Mouse (Mus musculus) neural tube, embryonic 14.5 days (tissue): Measurements from ENCODE around the gene Gm3002. TPM values are rescaled to one million over a fixed set of nuclear protein-coding genes. Genes with fewer than 3 reads are reported as not detected.
"Not testable (repeated sequence)": the region's sequence is repeated elsewhere in the genome, so short reads cannot be mapped to it uniquely, and the experiment has no call there.

Experiments
- ATAC-seq: fragments of 200-750 bp; cut with Nextera tagmentation; 2 replicates; pipeline ENCODE4 v1.8.0; 2017; ENCODE audit warnings: low read depth, mild to moderate bottlenecking, moderate TSS enrichment, moderate library complexity
- H3K27ac ChIP-seq: fragments of 300-500 bp; sonication (generic); 2 replicates; pipeline ENCODE4 v1.5.1; 2014; ENCODE audit warnings: low read depth, mild to moderate bottlenecking, control low read depth, low read length, moderate library complexity, mixed read lengths
- H3K27me3 ChIP-seq: fragments of 300-500 bp; sonication (generic); 2 replicates; pipeline ENCODE4 v1.6.1; 2014; ENCODE audit warnings: low read length; ENCODE audit not compliant: control insufficient read depth, insufficient read depth
- H3K36me3 ChIP-seq: fragments of 300-500 bp; sonication (generic); 2 replicates; pipeline ENCODE4 v1.6.1; 2014; ENCODE audit warnings: low read length, mixed read lengths; ENCODE audit not compliant: control insufficient read depth, insufficient read depth
- H3K4me1 ChIP-seq: fragments of 300-500 bp; sonication (generic); 2 replicates; pipeline ENCODE4 v1.6.1; 2014; ENCODE audit warnings: low read length; ENCODE audit not compliant: control insufficient read depth, insufficient read depth
- H3K4me2 ChIP-seq: fragments of 300-500 bp; sonication (generic); 2 replicates; pipeline ENCODE4 v1.6.1; 2014; ENCODE audit warnings: mild to moderate bottlenecking, low read depth, low read length, control low read depth
- H3K4me3 ChIP-seq: fragments of 300-500 bp; sonication (generic); 2 replicates; pipeline ENCODE4 v1.5.1; 2014; ENCODE audit warnings: low read depth, low read length, control low read depth, mixed read lengths
- H3K9ac ChIP-seq: fragments of 300-500 bp; sonication (generic); replicated peaks from 2 replicates; pipeline ENCODE4 v1.6.1; 2014; ENCODE audit warnings: low read depth, mild to moderate bottlenecking, control low read depth, low read length, mixed read lengths
- H3K9me3 ChIP-seq: fragments of 300-500 bp; sonication (generic); 2 replicates; pipeline ENCODE4 v1.6.1; 2016; ENCODE audit warnings: low read length; ENCODE audit not compliant: control insufficient read depth
- WGBS: fragments of 180-500 bp; shearing (Covaris S2); extraction: QIAGEN DNeasy Blood & Tissue Kit; methylation state at CpG from one replicate; pipeline ENCODE4 v1.1.7; 2014; 5-methylcytosine and 5-hydroxymethylcytosine counted together
- polyA plus RNA-seq: library from polyadenylated mRNA; unstranded; fragments of >200 nt; fragmentation: Nextera tagmentation; extraction: Ambion mirVana; gene quantifications from 2 replicates; pipeline ENCODE4 v1.2.1, GENCODE M21; 2014

Gm3002 gene
- polyA plus RNA-seq, result 5.8 and 8.8 TPM in 2 replicates

DNA sequence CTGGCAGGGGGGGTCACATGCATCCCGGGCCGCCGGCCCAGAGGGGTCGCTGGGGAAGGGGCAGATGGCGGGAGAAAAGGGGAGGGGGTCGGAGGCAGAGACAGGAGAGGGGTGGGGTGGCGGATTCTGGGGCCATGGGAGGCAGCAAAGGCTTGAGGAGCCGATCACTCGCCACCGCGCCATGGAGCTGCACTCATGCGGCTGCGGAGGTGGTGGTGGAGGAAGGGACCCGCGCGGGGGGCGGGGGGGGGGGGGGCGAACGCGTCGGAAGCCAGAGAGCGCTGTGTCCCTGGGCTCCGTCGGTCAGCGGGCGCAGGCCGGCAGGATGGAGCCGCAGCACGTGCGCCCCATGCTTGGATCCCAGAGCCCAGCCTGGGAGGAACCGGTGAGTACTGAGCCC lies at the start of gene Gm3002:
TSS of gene Gm3002 (plus strand) at position 301 of the 400 bp plus-strand sequence.
- H3K9me3 ChIP-seq, ATAC-seq, H3K4me2 ChIP-seq, H3K4me3 ChIP-seq, H3K27ac ChIP-seq, H3K9ac ChIP-seq, H3K4me1 ChIP-seq, H3K27me3 ChIP-seq, H3K36me3 ChIP-seq: not testable (repeated sequence)
- WGBS, result no CpG with 5 or more reads among the region's 31 CpGs

DNA sequence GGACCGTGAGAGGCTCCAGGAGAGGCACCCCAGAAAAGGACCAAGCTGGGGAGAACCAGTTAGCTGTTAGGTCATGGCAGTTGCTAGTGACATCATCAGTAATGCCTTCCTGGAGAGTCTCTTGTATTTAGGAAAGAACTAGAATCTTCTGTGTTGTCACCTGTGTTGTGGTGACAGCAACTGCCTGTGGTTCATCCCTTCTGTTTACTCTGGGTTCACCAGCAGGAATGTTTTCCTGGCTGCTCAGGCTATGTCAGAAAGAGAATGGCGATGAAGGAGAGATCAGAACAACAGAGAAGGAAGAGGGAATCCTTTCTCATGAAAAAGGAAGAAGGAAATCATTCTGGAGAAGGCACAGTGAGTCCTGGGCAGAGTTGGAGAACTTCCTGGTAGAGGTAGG lies 36.1 kb downstream of the Gm3002 start, which contains the start of gene Gm3033:
TSS of gene Gm3033 (plus strand) at position 301 of the 400 bp plus-strand sequence.
- not testable (repeated sequence) for H3K9me3 ChIP-seq, H3K4me3 ChIP-seq, H3K4me2 ChIP-seq, H3K27me3 ChIP-seq, H3K27ac ChIP-seq, ATAC-seq, H3K36me3 ChIP-seq, H3K4me1 ChIP-seq, H3K9ac ChIP-seq
- no CpG with 5 or more reads among the region's 2 CpGs for WGBS

DNA sequence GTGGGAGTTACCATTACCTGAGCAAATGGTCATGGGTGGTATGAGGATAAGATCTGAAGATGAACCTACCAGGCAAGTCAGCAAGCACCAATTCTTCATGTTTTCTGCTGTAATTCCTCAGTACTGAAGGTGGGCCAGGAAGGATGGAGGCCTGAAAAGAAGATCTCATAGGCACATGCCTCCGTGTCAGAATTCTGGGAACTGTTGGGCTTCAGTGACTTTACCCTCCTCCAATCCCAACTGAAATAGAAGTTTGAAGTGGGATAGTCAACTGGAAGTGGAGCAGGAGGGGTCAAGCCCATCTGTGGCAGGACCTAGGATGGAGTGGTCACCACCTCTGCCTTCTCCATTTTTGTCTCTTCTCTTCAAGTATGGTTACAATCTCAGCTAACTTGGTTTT lies 74.0 kb downstream of the Gm3002 start, which contains the start of gene Gm2916:
TSS of gene Gm2916 (plus strand) at position 301 of the 400 bp plus-strand sequence.
- H3K4me1 ChIP-seq, H3K9me3 ChIP-seq, H3K4me3 ChIP-seq, H3K9ac ChIP-seq, H3K36me3 ChIP-seq, H3K27me3 ChIP-seq, ATAC-seq, H3K27ac ChIP-seq, H3K4me2 ChIP-seq: not testable (repeated sequence)
- WGBS, result no CpG with 5 or more reads among the region's 1 CpGs

DNA sequence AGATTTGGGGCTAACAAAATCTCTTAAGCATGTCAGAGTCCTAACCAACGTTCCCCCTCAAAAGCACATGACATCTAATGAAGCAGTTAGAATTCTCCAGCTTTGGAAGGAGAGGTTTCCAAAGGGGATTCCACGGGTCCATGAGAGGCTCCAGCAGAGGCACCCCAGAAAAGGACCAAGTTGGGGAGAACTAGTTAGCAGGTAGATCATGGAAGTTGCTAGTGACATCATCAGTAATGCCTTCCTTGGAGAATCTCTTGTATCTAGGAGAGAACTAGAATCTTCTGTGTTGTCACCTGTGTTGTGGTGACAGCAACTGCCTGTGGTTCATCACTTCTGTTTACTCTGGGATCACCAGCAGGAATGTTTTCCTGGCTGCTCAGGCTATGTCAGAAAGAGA lies 121.6 kb downstream of the Gm3002 start, which contains the start of gene Gm3029:
TSS of gene Gm3029 (plus strand) at position 301 of the 400 bp plus-strand sequence.
- H3K27me3 ChIP-seq, H3K9me3 ChIP-seq, H3K27ac ChIP-seq, H3K9ac ChIP-seq, ATAC-seq, H3K4me1 ChIP-seq, H3K36me3 ChIP-seq, H3K4me2 ChIP-seq, H3K4me3 ChIP-seq: not testable (repeated sequence)
- no CpG with 5 or more reads among the region's 2 CpGs for WGBS

DNA sequence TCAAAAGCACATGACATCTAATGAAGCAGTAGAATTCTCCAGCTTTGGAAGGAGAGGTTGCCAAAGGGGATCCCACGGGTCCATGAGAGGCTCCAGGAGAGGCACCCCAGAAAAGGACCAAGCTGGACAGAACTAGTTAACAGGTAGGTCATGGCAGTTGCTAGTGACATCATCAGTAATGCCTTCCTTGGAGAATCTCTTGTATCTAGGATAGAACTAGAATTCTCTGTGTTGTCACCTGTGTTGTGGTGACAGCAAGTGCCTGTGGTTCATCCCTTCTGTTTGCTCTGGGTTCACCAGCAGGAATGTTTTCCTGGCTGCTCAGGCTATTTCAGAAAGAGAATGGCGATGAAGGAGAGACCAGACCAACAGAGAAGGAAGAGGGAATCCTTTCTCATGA lies 153.4 kb downstream of the Gm3002 start, which contains the start of gene Gm3095:
TSS of gene Gm3095 (plus strand) at position 301 of the 400 bp plus-strand sequence.
- H3K9ac ChIP-seq, H3K36me3 ChIP-seq, H3K4me3 ChIP-seq, H3K4me1 ChIP-seq, H3K27me3 ChIP-seq, H3K9me3 ChIP-seq, H3K4me2 ChIP-seq, ATAC-seq, H3K27ac ChIP-seq: not testable (repeated sequence)
- no CpG with 5 or more reads among the region's 2 CpGs for WGBS

DNA sequence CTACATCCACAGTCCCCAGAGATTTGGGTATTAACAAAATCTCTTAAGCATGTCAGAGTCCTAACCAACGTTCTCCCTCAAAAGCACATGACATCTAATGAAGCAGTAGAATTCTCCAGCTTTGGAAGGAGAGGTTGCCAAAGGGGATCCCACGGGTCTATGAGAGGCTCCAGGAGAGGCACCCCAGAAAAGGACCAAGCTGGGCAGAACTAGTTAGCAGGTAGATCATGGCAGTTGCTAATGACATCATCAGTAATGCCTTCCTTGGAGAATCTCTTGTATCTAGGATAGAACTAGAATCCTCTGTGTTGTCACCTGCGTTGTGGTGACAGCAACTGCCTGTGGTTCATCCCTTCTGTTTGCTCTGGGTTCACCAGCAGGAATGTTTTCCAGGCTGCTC lies 188.2 kb downstream of the Gm3002 start, which contains the start of gene Gm3099:
TSS of gene Gm3099 (plus strand) at position 301 of the 400 bp plus-strand sequence.
- H3K36me3 ChIP-seq, H3K27me3 ChIP-seq, ATAC-seq, H3K9me3 ChIP-seq, H3K9ac ChIP-seq, H3K4me2 ChIP-seq, H3K4me3 ChIP-seq, H3K4me1 ChIP-seq, H3K27ac ChIP-seq: not testable (repeated sequence)
- WGBS, result 71% methylated on average over 1 of the region's 3 CpGs

Other genes with a start within 250 kb of the Gm3002 start
- gene Gm3012, start 175.6 kb upstream of the Gm3002 start, polyA plus RNA-seq, result not detected in 2 replicates
- gene Gm3020, start 158.0 kb upstream of the Gm3002 start, polyA plus RNA-seq, result 21.2 and 26.3 TPM in 2 replicates
- not detected in 2 replicates for gene Gm3043, start 121.3 kb upstream of the Gm3002 start, polyA plus RNA-seq
- 0.28 and 0.39 TPM in 2 replicates for gene Gm3033, start 36.2 kb downstream of the Gm3002 start, polyA plus RNA-seq
- not detected in 2 replicates for gene Gm2916, start 74.1 kb downstream of the Gm3002 start, polyA plus RNA-seq
- not detected in 2 replicates for gene Gm3029, start 121.7 kb downstream of the Gm3002 start, polyA plus RNA-seq
- 1.9 and 2.7 TPM in 2 replicates for gene Gm3095, start 153.5 kb downstream of the Gm3002 start, polyA plus RNA-seq
- not detected in 2 replicates for gene Gm3099, start 188.3 kb downstream of the Gm3002 start, polyA plus RNA-seq
- 4.8 and 5.0 TPM in 2 replicates for gene Gm5796, start 213.9 kb downstream of the Gm3002 start, polyA plus RNA-seq